Mouse (Mus musculus) testis, adult 2 months (tissue): ENCODE measurements around the gene Gpx7. TPM values are rescaled to one million over a fixed set of nuclear protein-coding genes. Genes with fewer than 3 reads are reported as not detected.

ENCODE experiments used
- H3K27ac ChIP-seq: fragments of 200-500 bp; 2 replicates; pipeline ENCODE4 v1.5.1; 2012; ENCODE audit warnings: low read depth, low read length; ENCODE audit not compliant: control insufficient read depth, insufficient read depth
- H3K27me3 ChIP-seq: fragments of 200-500 bp; 2 replicates; pipeline ENCODE4 v1.6.1; 2012; ENCODE audit warnings: mild to moderate bottlenecking, low read length, moderate library complexity; ENCODE audit not compliant: control insufficient read depth, insufficient read depth
- H3K36me3 ChIP-seq: fragments of 200-500 bp; 2 replicates; pipeline ENCODE4 v1.6.1; 2012; ENCODE audit warnings: mild to moderate bottlenecking, low read length; ENCODE audit not compliant: control insufficient read depth, insufficient read depth
- H3K4me1 ChIP-seq: fragments of 200-500 bp; 2 replicates; pipeline ENCODE4 v1.6.1; 2012; ENCODE audit warnings: low read length; ENCODE audit not compliant: control insufficient read depth, insufficient read depth
- H3K4me3 ChIP-seq: fragments of 200-500 bp; 2 replicates; pipeline ENCODE4 v1.5.1; 2012; ENCODE audit warnings: low read depth, mild to moderate bottlenecking, low read length, moderate library complexity, mixed read lengths; ENCODE audit not compliant: control insufficient read depth
- CTCF ChIP-seq: fragments of 200-500 bp; IDR thresholded peaks from 2 replicates; pipeline ENCODE4 v1.5.1; 2012; ENCODE audit warnings: low read depth, mild to moderate bottlenecking, inconsistent platforms, low read length, moderate library complexity; ENCODE audit not compliant: control insufficient read depth, insufficient read depth, insufficient replicate concordance
- POLR2A ChIP-seq: fragments of 200-500 bp; IDR thresholded peaks from 2 replicates; pipeline ENCODE4 v1.6.1; 2012; ENCODE audit warnings: low read depth, mild to moderate bottlenecking, inconsistent platforms, low read length, moderate library complexity; ENCODE audit not compliant: control insufficient read depth
- polyA plus RNA-seq: library from polyadenylated mRNA; depleted of rRNA; stranded (reverse); fragments of >200 nt; gene quantifications from 2 replicates; pipeline ENCODE4 v1.2.3, GENCODE M21; 2012

Gpx7 gene
- polyA plus RNA-seq, 1 experiment, result 1.1 TPM

- no peak overlapping the region for H3K4me3 ChIP-seq
- H3K27ac ChIP-seq, result no peak overlapping the region
- no peaks in the 10 kb centered on the region for H3K4me1 ChIP-seq
- TF ChIP-seq POLR2A (no peak), CTCF (no peak)
- H3K27me3 ChIP-seq, result no peaks in the 10 kb centered on the region
- H3K36me3 ChIP-seq, result no peaks in the 10 kb centered on the region
Observed at GRCm38 (mm10) chr4:108434221-108434620, 27.5 kb upstream of the Gpx7 start.

- H3K27me3 ChIP-seq, result no peaks in the 10 kb centered on the region
- TF ChIP-seq CTCF (no peak), POLR2A (no peak)
- H3K4me1 ChIP-seq, result no peaks in the 10 kb centered on the region
- H3K27ac ChIP-seq, result no peak overlapping the region
- no peaks in the 10 kb centered on the region for H3K36me3 ChIP-seq
- H3K4me3 ChIP-seq, result peak overlapping the region; percentile 25; the same call in 1 of the 2 replicates
Observed at GRCm38 (mm10) chr4:108433341-108433740, 26.6 kb upstream of the Gpx7 start.

GRCm38 (mm10) chr4:108431561-108431936 is 24.8 kb upstream of the Gpx7 start:
- no peaks in the 10 kb centered on the region for H3K4me1 ChIP-seq
- no peaks in the 10 kb centered on the region for H3K27me3 ChIP-seq
- TF ChIP-seq POLR2A, result no peak
- no peak for TF ChIP-seq CTCF
- 0 out of 2 replicates have a peak overlapping the region, but pooled peaks have one; percentile 25 for H3K27ac ChIP-seq
- peak overlapping the region; percentile 62 for H3K4me3 ChIP-seq
- H3K36me3 ChIP-seq, result no peaks in the 10 kb centered on the region

DNA sequence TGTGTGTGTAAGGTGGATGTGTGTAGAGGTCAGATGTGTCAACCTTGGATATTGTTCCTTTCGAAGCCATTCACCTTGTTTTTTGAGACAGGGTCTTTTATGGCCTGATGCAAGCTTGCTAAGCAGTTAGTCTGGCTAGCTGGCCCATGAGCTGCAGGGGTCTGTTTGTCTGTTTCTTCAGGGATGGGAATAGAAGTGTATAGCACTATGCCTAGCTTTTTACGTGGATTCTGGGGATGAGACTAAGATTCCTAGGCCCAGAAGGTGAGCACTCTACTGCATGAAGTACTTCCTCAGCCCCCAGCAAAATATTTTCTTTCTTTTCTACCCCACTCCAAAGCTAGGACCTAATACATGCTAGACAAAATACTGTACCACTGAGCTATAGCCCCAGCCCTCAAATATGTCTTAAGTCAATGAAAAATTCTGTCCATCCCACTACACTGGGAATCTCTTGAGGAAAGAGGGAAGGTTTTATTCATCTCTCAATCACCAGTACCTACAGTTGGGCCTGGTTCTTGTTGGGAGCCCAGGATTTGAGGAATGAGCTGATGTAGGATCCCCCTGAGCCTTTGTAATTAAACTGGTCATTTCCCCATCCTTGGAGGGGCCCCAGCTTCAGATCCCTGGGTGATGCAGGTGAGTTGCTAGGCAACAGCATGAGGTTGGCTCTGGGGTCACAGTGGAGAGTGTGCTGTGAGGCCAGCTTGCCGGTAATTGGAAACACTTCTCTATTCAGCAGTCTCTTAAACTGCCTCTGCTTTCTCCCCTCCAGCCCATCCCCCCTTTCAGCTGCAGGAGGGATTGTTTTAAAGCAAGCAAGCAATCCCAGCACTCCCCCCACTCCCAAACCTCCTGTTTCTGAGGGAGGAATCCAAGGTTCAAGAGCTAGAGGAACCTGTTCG is 24.1 kb upstream of the Gpx7 start:
- peak overlapping the region; percentile 65 for H3K4me3 ChIP-seq
- TF ChIP-seq POLR2A (peak; percentile 28; the same call in 1 of the 2 replicates), CTCF (no peak)
- peak overlapping the region; percentile 61; the same call in 1 of the 2 replicates for H3K27ac ChIP-seq
- H3K27me3 ChIP-seq, result no peaks in the 10 kb centered on the region
- no peaks in the 10 kb centered on the region for H3K36me3 ChIP-seq
- no peaks in the 10 kb centered on the region for H3K4me1 ChIP-seq

DNA sequence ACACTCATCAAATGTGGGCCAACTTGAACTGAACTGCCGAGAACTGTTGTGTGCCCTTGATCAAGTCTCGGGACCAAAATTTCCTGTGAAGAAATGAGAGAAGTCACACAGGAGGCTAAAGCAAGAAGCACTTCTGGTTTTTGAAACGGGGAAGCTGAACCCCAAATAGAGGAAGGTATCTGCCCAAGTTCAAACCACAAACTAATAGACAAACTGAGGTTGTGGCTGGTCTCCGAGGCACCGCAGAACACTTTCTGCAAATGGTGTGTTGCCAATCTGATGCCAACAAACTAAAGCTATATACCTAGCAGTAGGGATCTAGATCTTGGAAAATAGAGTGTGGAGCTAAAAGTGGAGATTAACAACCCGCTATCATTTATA is 21.6 kb upstream of the Gpx7 start:
- TF ChIP-seq POLR2A (no peak), CTCF (no peak)
- H3K4me1 ChIP-seq, result no peaks in the 10 kb centered on the region
- no peaks in the 10 kb centered on the region for H3K27me3 ChIP-seq
- no peak overlapping the region for H3K4me3 ChIP-seq
- H3K36me3 ChIP-seq, result no peaks in the 10 kb centered on the region
- no peak overlapping the region for H3K27ac ChIP-seq

- H3K4me1 ChIP-seq, result no peaks in the 10 kb centered on the region
- TF ChIP-seq POLR2A (no peak), CTCF (no peak)
- H3K4me3 ChIP-seq, result no peak overlapping the region
- no peak overlapping the region for H3K27ac ChIP-seq
- no peaks in the 10 kb centered on the region for H3K36me3 ChIP-seq
- H3K27me3 ChIP-seq, result no peaks in the 10 kb centered on the region
Observed at GRCm38 (mm10) chr4:108427719-108428340, 21.1 kb upstream of the Gpx7 start.

- Histone ChIP-seq H3K27me3 (no peaks in the 10 kb centered on the region), H3K36me3 (no peaks in the 10 kb centered on the region), H3K27ac (no peak overlapping the region), H3K4me3 (no peak overlapping the region), H3K4me1 (no peaks in the 10 kb centered on the region)
- no peak for TF ChIP-seq POLR2A
- no peak for TF ChIP-seq CTCF
Observed at GRCm38 (mm10) chr4:108424587-108424986, 17.8 kb upstream of the Gpx7 start.
